ENCODE assay signal across 8 mouse cellular contexts in genomic region chr5:75871120-75871519, GRCm38 (mm10).
DNase-seq lines count a peak whose midpoint lies in the region; ATAC-seq and TF ChIP-seq lines count a peak whose summit lies in the region.

No protein-coding gene starts in this region.

- no peaks in the 10 kb centered on the region for H3K36me3 ChIP-seq in midbrain, embryonic 11.5 days (ENCODE audit: control insufficient read depth, insufficient read depth, low read length)
- H3K36me3 ChIP-seq in midbrain, embryonic 13.5 days, result no peaks in the 10 kb centered on the region
- no peaks in the 10 kb centered on the region for H3K36me3 ChIP-seq in kidney, adult 2 months (ENCODE audit: control insufficient read depth, insufficient read depth, low read length)
- no peaks in the 10 kb centered on the region for H3K36me3 ChIP-seq in limb, embryonic 10.5 days

- no peaks in the 10 kb centered on the region for H3K27me3 ChIP-seq in midbrain, embryonic 11.5 days (ENCODE audit: control insufficient read depth, insufficient read depth, low read length)
- H3K27me3 ChIP-seq in midbrain, embryonic 13.5 days, result no peaks in the 10 kb centered on the region
- H3K27me3 ChIP-seq in kidney, adult 2 months (replicated peaks; ENCODE audit: control insufficient read depth, insufficient read depth, low read length), result no peaks in the 10 kb centered on the region
- H3K27me3 ChIP-seq in limb, embryonic 10.5 days (ENCODE audit: low read depth, poor library complexity, severe bottlenecking), result no peaks in the 10 kb centered on the region

- H3K4me2 ChIP-seq in midbrain, embryonic 11.5 days, result no peak overlapping the region
- no peak overlapping the region for H3K4me2 ChIP-seq in midbrain, embryonic 13.5 days (replicated peaks)

- no peak overlapping the region for H3K27ac ChIP-seq in midbrain, embryonic 11.5 days (ENCODE audit: low read depth, low read length)
- no peak overlapping the region for H3K27ac ChIP-seq in midbrain, embryonic 13.5 days
- H3K27ac ChIP-seq in kidney, adult 2 months (ENCODE audit: insufficient read depth, low read depth, low read length), result no peak overlapping the region
- H3K27ac ChIP-seq in limb, embryonic 10.5 days, result no peak overlapping the region

- H3K4me1 ChIP-seq in midbrain, embryonic 11.5 days (ENCODE audit: control insufficient read depth, insufficient read depth, low read length), result 0 out of 2 replicates have a peak, but pooled peaks cover 3% of the 10 kb centered on the region
- H3K4me1 ChIP-seq in midbrain, embryonic 13.5 days (replicated peaks), result peaks cover 5% of the 10 kb centered on the region; the same call in 1 of the 2 replicates
- H3K4me1 ChIP-seq in kidney, adult 2 months (ENCODE audit: control insufficient read depth, insufficient read depth, low read length), result no peaks in the 10 kb centered on the region
- no peaks in the 10 kb centered on the region for H3K4me1 ChIP-seq in limb, embryonic 10.5 days

- no peak overlapping the region for H3K9ac ChIP-seq in midbrain, embryonic 11.5 days (ENCODE audit: low read length)
- H3K9ac ChIP-seq in midbrain, embryonic 13.5 days (replicated peaks), result no peak overlapping the region

- peak; percentile 96 for DNase-seq in midbrain, embryonic 11.5 days (ENCODE audit: low spot score, missing footprints)
- DNase-seq in brain, adult 2 months (ENCODE audit: low read depth, low spot score), result peak; percentile 76
- peak; percentile 28 to 61 for DNase-seq in frontal cortex, postnatal 14 days (ENCODE audit: low spot score in 2 of 2)
- peak; percentile 79 for DNase-seq in kidney, adult 2 months
- DNase-seq in limb, embryonic 10.5 days (ENCODE audit: low spot score), result peak; percentile 80
- DNase-seq in ovary, postnatal 10 days (ENCODE audit: low spot score), result peak; percentile 54
- DNase-seq in thymus, postnatal 4 days, result peak; percentile 70

- TF ChIP-seq CTCF in kidney, adult 2 months (conservative IDR thresholded peaks at IDR 0.05; ENCODE audit: insufficient read depth, insufficient read length, low read depth, low read length), result peak; percentile 51

- ATAC-seq in midbrain, embryonic 11.5 days (ENCODE audit: low FRiP score), result no peak
- ATAC-seq in midbrain, embryonic 13.5 days, result no peak

- no peaks in the 10 kb centered on the region; the same call in 1 of the 2 replicates for H3K9me3 ChIP-seq in midbrain, embryonic 11.5 days (ENCODE audit: control insufficient read depth, low read length)
- peaks cover 2% of the 10 kb centered on the region; the same call in 1 of the 2 replicates for H3K9me3 ChIP-seq in midbrain, embryonic 13.5 days
- H3K9me3 ChIP-seq in limb, embryonic 10.5 days (replicated peaks), result no peaks in the 10 kb centered on the region

- no peak overlapping the region for H3K4me3 ChIP-seq in midbrain, embryonic 11.5 days (ENCODE audit: low read depth, low read length)
- H3K4me3 ChIP-seq in midbrain, embryonic 13.5 days (replicated peaks), result no peak overlapping the region
- H3K4me3 ChIP-seq in kidney, adult 2 months (ENCODE audit: insufficient read depth, low read depth, low read length), result no peak overlapping the region
- H3K4me3 ChIP-seq in limb, embryonic 10.5 days, result no peak overlapping the region

- WGBS in midbrain, embryonic 11.5 days, result 29% methylated on average over 8 of the region's 8 CpGs
- WGBS in midbrain, embryonic 13.5 days, result 26% methylated on average over 8 of the region's 8 CpGs
- 31% methylated on average over 8 of the region's 8 CpGs for WGBS in kidney, adult 2 months
- 24% methylated on average over 8 of the region's 8 CpGs for WGBS in limb, embryonic 10.5 days

- TF ChIP-seq POLR2A in kidney, adult 2 months (IDR thresholded peaks at IDR 0.05; ENCODE audit: low read depth, low read length), result no peak

Comparison
In these comparisons a context has a peak if more than half of its experiments do, and no peak if none do; other contexts are left out.
1. DNase-seq: peak in every context shown above with its lines; median percentile 96 in midbrain, embryonic 11.5 days; 80 in limb, embryonic 10.5 days; 79 in kidney, adult 2 months; 76 in brain, adult 2 months; 70 in thymus, postnatal 4 days; 54 in ovary, postnatal 10 days; 44 in frontal cortex, postnatal 14 days.